Mouse (Mus musculus): ENCODE results near the gene Gm49391. TPM values are rescaled to one million over a fixed set of nuclear protein-coding genes. Genes with fewer than 3 reads are reported as not detected.
"Not testable (repeated sequence)": the region's sequence is repeated elsewhere in the genome, so short reads cannot be mapped to it uniquely, and the experiment has no call there.

Gene Gm49391
- polyA plus RNA-seq (2015; fragmentation: Nextera tagmentation; extraction: Ambion mirVana): 1.6 and 1.7 TPM in 2 replicates

- WGBS: 61% methylated on average over 5 of the region's 5 CpGs
- Histone ChIP-seq H3K27ac (ENCODE audit: low read length) (no peak within 1 kb of the TSS), H3K9me3 (ENCODE audit: low read length) (peaks cover 3% of the 10 kb centered on the region; the same call in 1 of the 2 replicates), H3K4me1 (ENCODE audit: insufficient read depth, low read length) (no peaks in the 10 kb centered on the region), H3K27me3 (ENCODE audit: insufficient read depth, low read length) (no peaks in the 10 kb centered on the region), H3K4me2 (replicated peaks; ENCODE audit: low read depth, low read length) (no peak within 1 kb of the TSS), H3K4me3 (ENCODE audit: low read length) (no peak within 1 kb of the TSS), H3K36me3 (ENCODE audit: insufficient read depth, low read length) (no peaks in the 10 kb centered on the region), H3K9ac (replicated peaks; ENCODE audit: low read length) (no peak within 1 kb of the TSS)
- ATAC-seq (ENCODE audit: low FRiP score, low TSS enrichment): peak; percentile 70
Measured at GRCm38 (mm10) chr13:60936500-60936901, at the start of gene Gm49391, which contains the start of gene Ctla2a. TSS of gene Gm49391 (minus strand) at chr13:60936571. TSS of gene Ctla2a (minus strand) at chr13:60936625.

DNA sequence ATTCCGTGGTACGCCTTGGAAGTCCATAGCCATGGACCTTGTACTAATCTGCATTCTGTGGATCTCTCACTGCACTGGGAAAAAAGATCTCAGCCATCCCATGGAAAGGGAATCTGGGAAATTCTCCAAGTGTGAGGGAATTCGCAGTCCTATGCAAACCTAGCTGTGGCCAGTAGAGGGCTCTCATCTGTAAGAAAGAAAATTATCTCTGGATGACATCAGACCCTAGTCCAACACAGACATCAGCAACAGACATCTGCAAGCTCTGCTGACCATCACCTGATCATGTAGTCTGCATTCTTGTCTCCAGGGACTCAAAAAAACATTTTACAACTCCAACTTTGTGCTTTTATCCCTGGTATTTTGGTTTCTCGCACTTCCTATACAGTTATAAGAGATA, 35.9 kb upstream of the Gm49391 start:
- not testable (repeated sequence) for H3K9me3 ChIP-seq (ENCODE audit: low read length); ATAC-seq (ENCODE audit: low FRiP score, low TSS enrichment); H3K36me3 ChIP-seq (ENCODE audit: insufficient read depth, low read length); H3K4me3 ChIP-seq (ENCODE audit: low read length); H3K27me3 ChIP-seq (ENCODE audit: insufficient read depth, low read length); H3K4me2 ChIP-seq (replicated peaks; ENCODE audit: low read depth, low read length); H3K27ac ChIP-seq (ENCODE audit: low read length); H3K9ac ChIP-seq (replicated peaks; ENCODE audit: low read length); H3K4me1 ChIP-seq (ENCODE audit: insufficient read depth, low read length)
- 64% methylated on average over 4 of the region's 4 CpGs for WGBS

- not testable (repeated sequence) for H3K36me3 ChIP-seq (ENCODE audit: insufficient read depth, low read length); ATAC-seq (ENCODE audit: low FRiP score, low TSS enrichment); H3K27me3 ChIP-seq (ENCODE audit: insufficient read depth, low read length); H3K4me1 ChIP-seq (ENCODE audit: insufficient read depth, low read length); H3K9me3 ChIP-seq (ENCODE audit: low read length); H3K9ac ChIP-seq (replicated peaks; ENCODE audit: low read length); H3K27ac ChIP-seq (ENCODE audit: low read length); H3K4me3 ChIP-seq (ENCODE audit: low read length); H3K4me2 ChIP-seq (replicated peaks; ENCODE audit: low read depth, low read length)
- WGBS: 14% methylated on average over 4 of the region's 5 CpGs
Measured at GRCm38 (mm10) chr13:60963985-60964384, 27.6 kb upstream of the Gm49391 start.

DNA sequence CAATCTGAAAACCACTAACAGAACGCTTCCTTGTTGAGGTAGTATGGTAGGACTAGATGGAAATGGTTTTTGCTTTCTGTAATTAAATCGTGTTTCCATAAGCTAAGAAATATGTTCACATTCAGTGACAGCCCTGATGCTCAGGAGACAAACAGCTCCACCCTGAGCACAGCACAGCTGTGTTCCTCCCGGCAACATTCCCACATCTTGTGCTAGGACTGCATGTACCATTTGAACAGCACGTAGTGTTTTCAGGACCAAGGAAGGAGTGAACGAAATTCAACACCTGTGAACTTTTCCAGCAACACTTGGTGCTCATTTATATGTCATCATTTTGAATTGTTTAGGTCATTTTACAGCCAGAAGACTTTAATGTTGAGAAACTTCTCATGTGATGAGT, 25.3 kb upstream of the Gm49391 start:
- Histone ChIP-seq H3K36me3 (ENCODE audit: insufficient read depth, low read length) (no peaks in the 10 kb centered on the region), H3K4me2 (replicated peaks; ENCODE audit: low read depth, low read length) (no peak overlapping the region), H3K9ac (replicated peaks; ENCODE audit: low read length) (no peak overlapping the region), H3K27ac (ENCODE audit: low read length) (no peak overlapping the region), H3K4me3 (ENCODE audit: low read length) (no peak overlapping the region), H3K27me3 (ENCODE audit: insufficient read depth, low read length) (no peaks in the 10 kb centered on the region), H3K9me3 (ENCODE audit: low read length) (no peaks in the 10 kb centered on the region), H3K4me1 (ENCODE audit: insufficient read depth, low read length) (no peaks in the 10 kb centered on the region)
- WGBS: 65% methylated on average over 5 of the region's 5 CpGs
- no peak for ATAC-seq (ENCODE audit: low FRiP score, low TSS enrichment)

DNA sequence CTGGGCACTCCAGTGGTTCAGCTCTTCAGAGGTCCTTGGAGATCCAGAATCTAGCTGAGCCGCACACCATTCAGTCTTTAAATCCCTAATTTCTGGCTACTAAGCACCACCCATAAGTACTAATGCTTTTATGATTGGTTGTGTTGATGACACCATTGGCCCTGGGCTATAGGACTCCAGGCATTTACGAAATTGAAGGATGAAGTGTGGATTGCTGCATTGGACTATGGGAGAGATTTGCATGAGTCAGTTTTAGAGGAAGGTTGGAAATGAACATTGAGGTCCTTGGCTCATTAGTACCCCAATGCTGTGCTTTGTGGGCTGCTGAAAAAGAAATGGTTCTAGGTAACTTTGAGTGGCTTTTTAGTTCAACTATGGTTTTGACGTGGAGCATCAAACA, 5.5 kb upstream of the Gm49391 start, which contains the start of gene Tpbpa:
Gene Tpbpa (minus strand): TSS at position 101 of the 400 bp plus-strand sequence.
- ATAC-seq (ENCODE audit: low FRiP score, low TSS enrichment); H3K4me3 ChIP-seq (ENCODE audit: low read length); H3K4me2 ChIP-seq (replicated peaks; ENCODE audit: low read depth, low read length); H3K9ac ChIP-seq (replicated peaks; ENCODE audit: low read length); H3K27ac ChIP-seq (ENCODE audit: low read length); H3K27me3 ChIP-seq (ENCODE audit: insufficient read depth, low read length); H3K9me3 ChIP-seq (ENCODE audit: low read length); H3K4me1 ChIP-seq (ENCODE audit: insufficient read depth, low read length); H3K36me3 ChIP-seq (ENCODE audit: insufficient read depth, low read length): not testable (repeated sequence)
- WGBS: 84% methylated on average over 3 of the region's 3 CpGs

- not testable (repeated sequence) for H3K27me3 ChIP-seq (ENCODE audit: insufficient read depth, low read length); H3K4me2 ChIP-seq (replicated peaks; ENCODE audit: low read depth, low read length); H3K4me1 ChIP-seq (ENCODE audit: insufficient read depth, low read length); H3K9ac ChIP-seq (replicated peaks; ENCODE audit: low read length); ATAC-seq (ENCODE audit: low FRiP score, low TSS enrichment); H3K36me3 ChIP-seq (ENCODE audit: insufficient read depth, low read length); H3K9me3 ChIP-seq (ENCODE audit: low read length); H3K4me3 ChIP-seq (ENCODE audit: low read length); H3K27ac ChIP-seq (ENCODE audit: low read length)
- 75% methylated on average over 2 of the region's 2 CpGs for WGBS
Measured at GRCm38 (mm10) chr13:60935490-60935889, 881 bp downstream of the Gm49391 start, which contains the start of gene Gm49393. TSS of gene Gm49393 (minus strand) at chr13:60935590.

DNA sequence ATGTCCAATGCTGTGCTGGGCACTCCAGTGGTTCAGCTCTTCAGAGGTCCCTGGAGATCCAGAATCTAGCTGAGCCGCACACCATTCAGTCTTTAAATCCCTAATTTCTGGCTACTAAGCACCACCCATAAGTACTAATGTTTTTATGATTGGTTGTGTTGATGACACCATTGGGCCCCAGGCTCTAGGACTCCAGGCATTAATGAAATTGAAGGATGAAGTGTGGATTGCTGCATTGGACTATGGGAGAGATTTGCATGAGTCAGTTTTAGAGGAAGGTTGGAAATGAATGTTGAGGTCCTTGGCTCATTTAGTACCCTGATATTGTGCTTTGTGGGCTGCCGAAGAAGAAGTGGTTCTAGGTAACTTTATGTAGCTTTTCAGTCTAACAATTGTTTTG, 31.6 kb downstream of the Gm49391 start, which contains the start of gene Tpbpb:
Gene Tpbpb (minus strand): TSS at position 101 of the 400 bp plus-strand sequence.
- not testable (repeated sequence) for H3K4me2 ChIP-seq (replicated peaks; ENCODE audit: low read depth, low read length); ATAC-seq (ENCODE audit: low FRiP score, low TSS enrichment); H3K27me3 ChIP-seq (ENCODE audit: insufficient read depth, low read length); H3K27ac ChIP-seq (ENCODE audit: low read length); H3K9me3 ChIP-seq (ENCODE audit: low read length); H3K4me1 ChIP-seq (ENCODE audit: insufficient read depth, low read length); H3K36me3 ChIP-seq (ENCODE audit: insufficient read depth, low read length); H3K4me3 ChIP-seq (ENCODE audit: low read length); H3K9ac ChIP-seq (replicated peaks; ENCODE audit: low read length)
- WGBS: 90% methylated on average over 2 of the region's 2 CpGs

DNA sequence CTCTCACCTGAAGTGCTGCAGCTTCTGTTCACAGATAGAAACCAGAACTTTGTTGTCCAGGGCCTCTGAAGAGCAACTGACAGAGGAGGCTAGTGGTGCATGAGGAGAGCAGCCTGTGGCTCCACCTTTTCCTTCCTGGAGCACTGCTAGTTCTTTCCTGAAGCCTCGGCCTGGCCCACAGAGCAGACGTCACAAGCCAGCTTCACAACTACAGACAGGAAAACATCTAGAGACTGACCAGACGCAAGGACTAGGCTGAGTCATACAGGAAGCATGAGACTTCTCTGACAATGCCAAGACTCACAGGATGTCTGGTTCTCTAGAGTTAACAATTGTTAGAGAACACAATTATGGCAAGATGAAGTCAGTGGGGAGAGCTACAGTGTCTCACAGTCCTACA, 39.0 kb downstream of the Gm49391 start, which contains the start of gene Ctla2b:
Gene Ctla2b (minus strand): TSS at position 120 of the 400 bp plus-strand sequence.
- H3K27ac ChIP-seq (ENCODE audit: low read length): no peak within 1 kb of the TSS

GRCm38 (mm10) chr13:60896794-60897193, 39.6 kb downstream of the Gm49391 start, which contains the start of gene Gm49392:
TSS of gene Gm49392 (minus strand) at chr13:60896894.
- 91% methylated on average over 7 of the region's 8 CpGs for WGBS
- H3K27me3 ChIP-seq (ENCODE audit: insufficient read depth, low read length); H3K9ac ChIP-seq (replicated peaks; ENCODE audit: low read length); H3K4me2 ChIP-seq (replicated peaks; ENCODE audit: low read depth, low read length); H3K4me3 ChIP-seq (ENCODE audit: low read length); H3K36me3 ChIP-seq (ENCODE audit: insufficient read depth, low read length); H3K9me3 ChIP-seq (ENCODE audit: low read length); H3K4me1 ChIP-seq (ENCODE audit: insufficient read depth, low read length); H3K27ac ChIP-seq (ENCODE audit: low read length); ATAC-seq (ENCODE audit: low FRiP score, low TSS enrichment): not testable (repeated sequence)

More for the DNA sequence above, 39.0 kb downstream of the Gm49391 start, which contains the start of gene Ctla2b:
- Histone ChIP-seq H3K36me3 (ENCODE audit: insufficient read depth, low read length) (no peaks in the 10 kb centered on the region), H3K4me3 (ENCODE audit: low read length) (no peak within 1 kb of the TSS), H3K4me1 (ENCODE audit: insufficient read depth, low read length) (no peaks in the 10 kb centered on the region), H3K27me3 (ENCODE audit: insufficient read depth, low read length) (no peaks in the 10 kb centered on the region), H3K9ac (replicated peaks; ENCODE audit: low read length) (no peak within 1 kb of the TSS), H3K9me3 (ENCODE audit: low read length) (no peaks in the 10 kb centered on the region), H3K4me2 (replicated peaks; ENCODE audit: low read depth, low read length) (no peak within 1 kb of the TSS)
- 63% methylated on average over 3 of the region's 3 CpGs for WGBS
- ATAC-seq (ENCODE audit: low FRiP score, low TSS enrichment): peak; percentile 76

- Histone ChIP-seq H3K4me1 (ENCODE audit: insufficient read depth, low read length) (no peaks in the 10 kb centered on the region), H3K4me2 (replicated peaks; ENCODE audit: low read depth, low read length) (no peak overlapping the region), H3K4me3 (ENCODE audit: low read length) (no peak overlapping the region), H3K36me3 (ENCODE audit: insufficient read depth, low read length) (no peaks in the 10 kb centered on the region), H3K27me3 (ENCODE audit: insufficient read depth, low read length) (no peaks in the 10 kb centered on the region), H3K27ac (ENCODE audit: low read length) (no peak overlapping the region), H3K9ac (replicated peaks; ENCODE audit: low read length) (no peak overlapping the region), H3K9me3 (ENCODE audit: low read length) (no peaks in the 10 kb centered on the region)
- ATAC-seq (ENCODE audit: low FRiP score, low TSS enrichment): no peak
Measured at GRCm38 (mm10) chr13:60895406-60896160, 40.8 kb downstream of the Gm49391 start.
